In genomic region chr2:28141975-28142374, GRCm38 (mm10) we compare ENCODE assay signal across 27 mouse cellular contexts. TPM values are rescaled to one million over a fixed set of nuclear protein-coding genes. Genes with fewer than 3 reads are reported as not detected.
DNase-seq lines count a peak whose midpoint lies in the region; ATAC-seq lines count a peak whose summit lies in the region.
"Had no signal": no experiment of that assay in that cellular context is flagged by ENCODE, and none has a peak within 500 bp of the region (broad histone marks: within the 10 kb centered on the region; RNA-seq: fewer than 3 reads in every experiment).

No protein-coding gene starts in this region.

- DNase-seq in liver, embryonic 11.5 days (ENCODE audit: low spot score): no peak
- DNase-seq in liver: no peak
- DNase-seq in R1 (ENCODE audit: low read depth, low spot score): peak; percentile 29
- DNase-seq in cerebellum, postnatal 10 days: no peak
- DNase-seq in left cerebral cortex, postnatal 14 days (ENCODE audit: low spot score in 2 of 2): no peak
- DNase-seq: cerebellum, adult 18-20 months; cerebellum, postnatal 25 days; heart, adult 11 months; heart, postnatal 14 days; kidney, adult 18-20 months; kidney, postnatal 4 days; thymus, postnatal 25 days had no signal

- peaks cover 73% of the 10 kb centered on the region for H3K4me1 ChIP-seq in erythroblast, embryonic 14.5 days (ENCODE audit: control insufficient read depth)
- H3K4me1 ChIP-seq in liver, embryonic 11.5 days (replicated peaks; ENCODE audit: control insufficient read depth, insufficient read depth, low read length): peaks cover 22% of the 10 kb centered on the region
- H3K4me1 ChIP-seq in liver, embryonic 15.5 days (replicated peaks): peaks cover 52% of the 10 kb centered on the region
- H3K4me1 ChIP-seq: megakaryocyte, embryonic 14.5 days had no signal

- peak overlapping the region; percentile 45 for H3K4me2 ChIP-seq in liver, embryonic 11.5 days
- H3K4me2 ChIP-seq in liver, embryonic 15.5 days: peak overlapping the region; percentile 44
- H3K4me2 ChIP-seq: embryonic facial prominence, embryonic 12.5 days; forebrain, embryonic 13.5 days; heart, embryonic 13.5 days; hindbrain, embryonic 15.5 days; lung, embryonic 15.5 days; neural tube, embryonic 12.5 days had no signal

- peaks cover 4% of the 10 kb centered on the region; the same call in 1 of the 2 replicates for H3K9me3 ChIP-seq in erythroblast, embryonic 14.5 days (ENCODE audit: control insufficient read depth, low read length)
- no peaks in the 10 kb centered on the region for H3K9me3 ChIP-seq in liver, embryonic 11.5 days (ENCODE audit: control insufficient read depth, low read length)
- H3K9me3 ChIP-seq in liver, embryonic 15.5 days (replicated peaks): no peaks in the 10 kb centered on the region
- H3K9me3 ChIP-seq: embryonic facial prominence, embryonic 12.5 days; forebrain, embryonic 13.5 days; hindbrain, embryonic 15.5 days; lung, embryonic 15.5 days; neural tube, embryonic 12.5 days had no signal

- ATAC-seq in erythroblast, adult 5-6 weeks (replicated peaks; ENCODE audit: low FRiP score, poor library complexity, severe bottlenecking): no peak
- peak; percentile 6; the same call in 1 of the 2 replicates for ATAC-seq in liver, embryonic 11.5 days (replicated peaks; ENCODE audit: low FRiP score)
- ATAC-seq in liver, embryonic 15.5 days (ENCODE audit: insufficient read depth): peak; percentile 5; the same call in 1 of the 2 replicates

- H3K36me3 ChIP-seq in erythroblast, embryonic 14.5 days (ENCODE audit: control insufficient read depth): no peaks in the 10 kb centered on the region; the same call in 1 of the 2 replicates
- no peaks in the 10 kb centered on the region for H3K36me3 ChIP-seq in liver, embryonic 11.5 days (ENCODE audit: control insufficient read depth, insufficient read depth, low read length)
- no peaks in the 10 kb centered on the region for H3K36me3 ChIP-seq in liver, embryonic 15.5 days (replicated peaks)
- H3K36me3 ChIP-seq: embryonic facial prominence, embryonic 12.5 days; heart, embryonic 13.5 days; hindbrain, embryonic 15.5 days; lung, embryonic 15.5 days; neural tube, embryonic 12.5 days had no signal

- 27% methylated on average over 4 of the region's 4 CpGs for WGBS in liver, embryonic 11.5 days
- WGBS in liver, embryonic 15.5 days (ENCODE audit: insufficient replicate concordance): 24% methylated on average over 4 of the region's 4 CpGs

- intact Hi-C loops in left cerebral cortex, postnatal 14 days (cut with DNase I): no loop called here

- H3K27me3 ChIP-seq in erythroblast, embryonic 14.5 days (ENCODE audit: control insufficient read depth): peaks cover 23% of the 10 kb centered on the region
- no peaks in the 10 kb centered on the region; the same call in 1 of the 2 replicates for H3K27me3 ChIP-seq in liver, embryonic 11.5 days (replicated peaks; ENCODE audit: control insufficient read depth, insufficient read depth, low read length)
- peaks cover 31% of the 10 kb centered on the region for H3K27me3 ChIP-seq in liver, embryonic 15.5 days
- H3K27me3 ChIP-seq: embryonic facial prominence, embryonic 12.5 days; forebrain, embryonic 13.5 days; heart, embryonic 13.5 days; hindbrain, embryonic 15.5 days; lung, embryonic 15.5 days; neural tube, embryonic 12.5 days had no signal

- no peak overlapping the region for H3K9ac ChIP-seq in liver, embryonic 11.5 days (ENCODE audit: low read depth, low read length)
- no peak overlapping the region for H3K9ac ChIP-seq in liver, embryonic 15.5 days
- H3K9ac ChIP-seq: embryonic facial prominence, embryonic 12.5 days; forebrain, embryonic 13.5 days; heart, embryonic 13.5 days; hindbrain, embryonic 15.5 days; lung, embryonic 15.5 days; neural tube, embryonic 12.5 days had no signal

- H3K27ac ChIP-seq in liver, embryonic 11.5 days (ENCODE audit: low read depth, low read length): no peak overlapping the region
- peak overlapping the region; percentile 46 for H3K27ac ChIP-seq in liver, embryonic 15.5 days (replicated peaks)
- H3K27ac ChIP-seq: embryonic facial prominence, embryonic 12.5 days; forebrain, embryonic 13.5 days; heart, embryonic 13.5 days; hindbrain, embryonic 15.5 days; lung, embryonic 15.5 days; neural tube, embryonic 12.5 days had no signal

- peak overlapping the region; percentile 1 for H3K4me3 ChIP-seq in erythroblast, embryonic 14.5 days (replicated peaks)
- no peak overlapping the region for H3K4me3 ChIP-seq in liver, embryonic 11.5 days (ENCODE audit: low read depth, low read length)
- H3K4me3 ChIP-seq in liver, embryonic 15.5 days (replicated peaks): no peak overlapping the region
- H3K4me3 ChIP-seq: embryonic facial prominence, embryonic 12.5 days; forebrain, embryonic 13.5 days; heart, embryonic 13.5 days; hindbrain, embryonic 15.5 days; lung, embryonic 15.5 days; megakaryocyte, embryonic 14.5 days; neural tube, embryonic 12.5 days had no signal

RNA-seq across cellular contexts. Expression of gene Olfm1, which starts 50.8 kb away (rescaled TPM):
- polyA plus RNA-seq in erythroblast, embryonic 14.5 days (2012): 0.02 and 0.03 TPM in 2 replicates
- total RNA-seq in erythroblast, adult 5-6 weeks (2015; ENCODE audit: low replicate concordance): 6.5 and 7.5 TPM in 2 replicates
- total RNA-seq in erythroblast, adult 5-6 weeks (2017; ENCODE audit: low replicate concordance): 2.0 and 4.7 TPM in 2 replicates
- 8.8 and 9.4 TPM in 2 replicates for polyA plus RNA-seq in liver, embryonic 11.5 days (2014; fragmentation: Nextera tagmentation; extraction: Ambion mirVana)
- 1.4 and 1.8 TPM in 2 replicates for polyA plus RNA-seq in liver, embryonic 15.5 days (2015; fragmentation: Nextera tagmentation; extraction: Ambion mirVana)
- 1,000 to 10,000 TPM; 1,332 to 1,338 TPM for total RNA-seq in left cerebral cortex, postnatal 14 days (2021)

RNA-seq across cellular contexts. Expression of gene Fcnb, which starts 57.3 kb away (rescaled TPM):
- not detected in 2 replicates for polyA plus RNA-seq in erythroblast, embryonic 14.5 days (2012)
- total RNA-seq in erythroblast, adult 5-6 weeks (2015; ENCODE audit: low replicate concordance): 217 and 263 TPM in 2 replicates
- 104 and 130 TPM in 2 replicates for total RNA-seq in erythroblast, adult 5-6 weeks (2017; ENCODE audit: low replicate concordance)
- polyA plus RNA-seq in liver, embryonic 11.5 days (2014; fragmentation: Nextera tagmentation; extraction: Ambion mirVana): 4.1 and 5.6 TPM in 2 replicates
- polyA plus RNA-seq in liver, embryonic 15.5 days (2015; fragmentation: Nextera tagmentation; extraction: Ambion mirVana): 63.9 and 70.8 TPM in 2 replicates
- total RNA-seq in left cerebral cortex, postnatal 14 days (2021): not detected
- total RNA-seq: adrenal gland, adult 18-20 months; gastrocnemius, adult 8-10 months; heart, postnatal 14 days; left cerebral cortex, adult 18-20 months; left cerebral cortex, postnatal 36 days had no signal
- polyA plus RNA-seq: embryonic facial prominence, embryonic 12.5 days; forebrain, embryonic 13.5 days; hindbrain, embryonic 15.5 days; testis, adult 2 months had no signal
